Mouse (Mus musculus): ENCODE results near the gene Tgfb3. TPM values are rescaled to one million over a fixed set of nuclear protein-coding genes. Genes with fewer than 3 reads are reported as not detected.

The Tgfb3 gene
- total RNA-seq, 2 experiments from 2014 or later = 25.6 to 31.7 TPM

DNA sequence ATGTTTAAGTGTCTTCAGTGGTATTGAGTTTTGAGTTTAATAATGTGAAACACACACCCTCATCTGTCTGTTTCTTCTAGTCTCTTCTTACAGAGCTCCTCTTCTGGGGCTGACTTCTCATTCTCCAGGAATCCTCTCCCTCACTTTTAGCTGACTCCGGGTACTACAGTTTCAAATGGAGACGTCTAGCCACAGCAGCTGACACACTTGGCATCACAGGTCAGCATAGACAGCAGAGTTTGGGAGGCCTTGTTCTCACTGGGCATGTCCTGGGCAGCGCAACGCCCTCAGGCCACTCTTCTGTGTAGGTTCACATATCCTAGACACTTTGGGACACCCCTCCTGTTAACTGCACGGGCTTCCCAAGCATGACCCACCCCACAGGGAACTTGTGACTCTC, 39.8 kb downstream of the Tgfb3 start:
- DNase-seq = no peak
- intact Hi-C loops (cut with DNase I; ENCODE audit: low total_unique reads) = no loop called here

DNA sequence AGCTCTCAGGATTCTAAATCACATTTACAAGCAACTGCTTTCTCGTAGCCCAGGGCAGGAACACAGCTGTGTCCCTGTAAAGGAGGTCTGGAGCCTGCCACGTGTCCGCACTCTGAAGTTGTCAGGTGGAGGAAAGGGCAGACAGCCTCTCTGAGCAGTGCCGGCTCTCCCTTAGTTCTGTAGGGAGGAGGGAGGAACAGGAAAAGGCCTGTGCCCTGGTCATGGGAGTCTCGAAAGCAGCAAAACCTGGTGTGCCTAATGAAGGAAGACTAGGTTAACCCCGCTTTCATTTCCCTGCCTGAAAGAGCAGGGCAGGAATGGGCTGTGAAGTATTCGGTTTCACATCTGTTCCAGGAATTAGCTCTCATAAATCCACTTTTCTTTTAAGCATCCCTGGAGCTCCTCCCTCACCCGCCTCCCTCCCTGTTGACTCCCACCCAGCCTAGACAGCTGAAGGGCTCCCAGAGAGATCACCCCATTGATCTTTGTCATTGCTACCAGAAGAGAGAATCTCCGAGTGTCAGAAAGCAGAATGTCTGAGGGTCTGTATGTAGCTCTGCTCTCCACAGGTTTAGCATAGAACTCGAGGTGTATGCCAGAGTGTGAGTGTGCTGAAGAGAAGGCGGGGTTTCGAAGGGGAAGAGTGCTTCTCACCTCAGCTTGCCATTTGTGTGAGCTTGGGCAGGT, 41.5 kb downstream of the Tgfb3 start:
- intact Hi-C loops (cut with DNase I; ENCODE audit: low total_unique reads) = no loop called here
- DNase-seq = peak; percentile 19

DNA sequence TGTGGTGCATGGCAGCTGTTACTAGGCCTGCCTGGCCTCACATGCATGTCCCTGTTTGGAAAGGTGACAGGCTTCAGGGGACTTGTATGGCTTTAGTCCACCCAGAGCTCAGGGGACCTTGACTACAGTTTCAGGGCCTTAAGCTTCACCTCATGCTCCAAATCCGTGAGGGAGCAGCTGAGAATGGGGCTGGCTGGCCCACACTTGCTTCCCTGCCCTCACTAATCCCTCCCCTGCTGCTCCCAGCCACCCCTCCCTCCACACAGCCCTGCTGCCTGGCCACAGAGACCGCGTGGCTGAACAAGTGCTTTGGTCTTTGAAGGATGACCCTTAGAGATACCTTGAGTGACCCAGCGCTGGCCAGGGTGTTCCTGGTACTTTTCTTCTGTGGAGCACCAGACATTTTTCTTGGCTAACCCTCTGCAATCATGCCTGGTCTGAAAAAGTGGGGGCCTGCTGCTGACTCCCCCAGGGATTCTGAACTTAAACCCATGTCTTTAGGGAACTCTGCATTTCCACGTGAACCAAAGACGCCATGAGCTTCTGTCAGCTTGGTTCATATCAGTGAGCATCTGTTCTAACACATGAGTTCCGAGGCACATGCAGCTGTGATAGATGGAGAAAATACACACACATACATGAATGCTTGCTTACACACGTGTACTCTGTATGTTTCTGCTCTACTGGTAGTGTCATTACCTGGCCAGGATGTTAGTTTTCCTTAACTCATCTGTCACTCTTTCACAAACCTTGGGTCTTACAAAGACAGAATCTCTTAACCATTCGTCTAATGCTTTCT, 42.3 kb downstream of the Tgfb3 start:
- intact Hi-C loops (cut with DNase I; ENCODE audit: low total_unique reads) = no loop called here
- DNase-seq = peak; percentile 56

DNA sequence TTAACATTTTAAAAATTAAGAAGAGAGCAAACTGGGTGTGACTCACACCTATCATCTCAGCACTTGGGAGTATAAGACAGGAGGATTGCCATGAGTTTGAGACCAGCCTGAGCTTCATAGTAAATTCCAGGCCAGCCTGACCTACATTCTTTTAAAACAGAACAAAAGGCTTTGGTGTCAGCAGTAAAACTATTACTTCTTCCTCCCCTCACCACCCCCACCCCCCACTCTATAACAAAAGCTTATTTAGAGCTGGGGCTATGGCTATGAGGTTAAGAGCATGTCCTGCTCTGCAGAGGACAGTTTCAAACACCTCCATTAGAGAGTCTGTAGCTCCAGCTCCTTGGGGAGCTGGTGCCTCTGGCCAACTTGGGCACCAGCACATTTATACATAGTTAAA, 43.3 kb downstream of the Tgfb3 start:
- intact Hi-C loops (cut with DNase I; ENCODE audit: low total_unique reads) = no loop called here
- DNase-seq = no peak

DNA sequence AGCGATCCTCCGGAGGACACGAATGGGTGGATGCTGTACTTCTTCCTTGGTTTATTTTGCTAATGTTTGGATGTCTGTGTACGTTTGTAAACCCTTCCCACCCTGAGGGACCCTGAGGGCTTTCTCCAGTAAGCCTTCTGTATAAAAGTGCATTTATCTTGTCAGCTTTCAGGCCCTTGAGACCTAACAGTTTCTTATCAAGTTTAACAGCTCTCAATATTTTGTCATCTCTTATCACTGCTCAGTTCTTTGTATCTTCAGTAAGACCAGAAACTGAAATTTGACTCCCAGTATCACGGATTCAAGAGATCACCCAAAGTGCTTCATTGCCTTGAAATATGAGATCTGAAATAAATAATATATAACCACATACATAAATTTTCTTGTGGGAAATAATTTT, 47.9 kb downstream of the Tgfb3 start:
- no peak for DNase-seq
- intact Hi-C loops (cut with DNase I; ENCODE audit: low total_unique reads) = no loop called here

DNA sequence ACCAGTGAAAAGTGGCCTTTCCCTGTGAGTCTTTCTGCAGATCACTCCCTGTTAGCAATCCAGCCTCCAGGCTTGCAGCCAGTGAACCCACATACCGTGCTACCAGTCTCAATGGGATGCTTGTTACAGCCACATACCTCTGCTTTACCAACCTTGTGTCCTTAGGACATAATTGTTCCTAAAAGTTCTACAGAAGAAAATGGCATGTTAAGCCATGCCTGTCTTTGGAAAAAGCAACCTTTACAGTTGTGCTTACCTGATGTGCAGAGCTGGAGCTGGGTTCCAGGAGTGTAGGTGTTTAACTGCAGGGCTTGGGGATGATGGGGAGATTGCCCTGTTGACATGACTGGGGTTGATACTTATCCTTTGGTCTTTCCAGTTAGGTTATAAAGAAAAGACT, 51.1 kb downstream of the Tgfb3 start:
- intact Hi-C loops (cut with DNase I; ENCODE audit: low total_unique reads) = loop anchor here (5.0 kb wide), 1 partner anchor 45 kb away; no protein-coding TSS in a partner anchor
- DNase-seq = no peak

DNA sequence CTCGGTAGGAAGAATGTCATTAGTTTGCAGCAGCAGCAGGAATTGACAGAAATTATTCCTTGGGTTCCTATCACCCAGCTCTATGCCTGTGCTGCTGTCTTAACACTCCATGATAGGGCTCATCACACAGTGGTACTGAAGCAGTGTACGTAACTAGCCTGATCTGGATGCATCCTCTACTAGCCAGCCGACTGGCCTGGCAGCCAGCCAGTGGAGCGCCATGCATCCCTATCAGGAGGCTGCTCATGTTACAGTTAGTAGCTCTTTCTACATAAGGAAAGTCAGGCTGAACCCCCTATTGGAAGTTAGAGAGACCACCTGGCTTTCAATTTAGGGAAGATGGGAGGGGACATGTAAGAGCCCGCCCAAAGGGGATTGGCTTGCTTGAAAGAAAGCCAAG, 51.8 kb downstream of the Tgfb3 start:
- DNase-seq = no peak
- intact Hi-C loops (cut with DNase I; ENCODE audit: low total_unique reads) = loop anchor here (5.0 kb wide), 1 partner anchor 45 kb away; no protein-coding TSS in a partner anchor

DNA sequence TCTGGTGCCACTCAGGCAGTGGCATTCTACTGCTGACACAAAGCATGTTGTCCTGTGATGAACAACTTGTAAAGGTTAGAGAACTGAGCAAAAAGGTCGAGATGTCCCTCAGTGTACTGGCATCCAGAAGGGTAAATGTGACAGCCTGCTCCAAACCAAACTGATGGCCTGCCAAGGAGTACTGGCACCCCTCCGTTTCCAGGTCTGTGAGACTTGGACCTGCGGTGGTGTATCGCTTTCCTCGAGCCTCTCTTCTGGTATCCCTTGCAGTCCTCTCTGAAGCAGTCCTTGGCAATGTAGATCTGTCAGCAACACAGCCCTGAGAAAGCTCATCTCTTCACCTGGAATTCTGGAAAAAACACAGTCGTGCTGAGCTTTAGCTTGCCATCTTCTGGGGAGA, 53.4 kb downstream of the Tgfb3 start:
- peak; percentile 59 for DNase-seq
- intact Hi-C loops (cut with DNase I; ENCODE audit: low total_unique reads) = loop anchor here (5.0 kb wide), 1 partner anchor 47 kb away; no protein-coding TSS in a partner anchor

DNA sequence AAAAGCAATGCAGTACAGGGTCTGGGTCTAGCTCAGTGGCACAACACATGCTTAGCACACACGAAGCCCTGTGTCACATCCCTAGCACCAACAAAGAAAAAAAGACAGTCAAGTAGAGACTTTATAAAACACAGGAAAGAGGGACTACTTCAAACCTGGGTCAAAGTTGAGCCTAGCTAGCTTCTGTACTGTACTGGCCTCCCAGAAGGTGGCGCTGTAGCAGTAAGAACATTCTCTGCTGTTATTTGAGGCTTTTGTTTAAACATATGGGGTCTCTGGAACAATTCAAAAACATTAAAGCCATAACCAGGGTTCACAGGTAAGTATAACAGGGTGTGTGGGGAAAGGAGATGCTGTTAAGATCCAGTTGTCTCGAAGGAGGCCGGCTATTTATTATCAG, 54.4 kb downstream of the Tgfb3 start:
- peak; percentile 35 for DNase-seq
- intact Hi-C loops (cut with DNase I; ENCODE audit: low total_unique reads) = no loop called here

DNA sequence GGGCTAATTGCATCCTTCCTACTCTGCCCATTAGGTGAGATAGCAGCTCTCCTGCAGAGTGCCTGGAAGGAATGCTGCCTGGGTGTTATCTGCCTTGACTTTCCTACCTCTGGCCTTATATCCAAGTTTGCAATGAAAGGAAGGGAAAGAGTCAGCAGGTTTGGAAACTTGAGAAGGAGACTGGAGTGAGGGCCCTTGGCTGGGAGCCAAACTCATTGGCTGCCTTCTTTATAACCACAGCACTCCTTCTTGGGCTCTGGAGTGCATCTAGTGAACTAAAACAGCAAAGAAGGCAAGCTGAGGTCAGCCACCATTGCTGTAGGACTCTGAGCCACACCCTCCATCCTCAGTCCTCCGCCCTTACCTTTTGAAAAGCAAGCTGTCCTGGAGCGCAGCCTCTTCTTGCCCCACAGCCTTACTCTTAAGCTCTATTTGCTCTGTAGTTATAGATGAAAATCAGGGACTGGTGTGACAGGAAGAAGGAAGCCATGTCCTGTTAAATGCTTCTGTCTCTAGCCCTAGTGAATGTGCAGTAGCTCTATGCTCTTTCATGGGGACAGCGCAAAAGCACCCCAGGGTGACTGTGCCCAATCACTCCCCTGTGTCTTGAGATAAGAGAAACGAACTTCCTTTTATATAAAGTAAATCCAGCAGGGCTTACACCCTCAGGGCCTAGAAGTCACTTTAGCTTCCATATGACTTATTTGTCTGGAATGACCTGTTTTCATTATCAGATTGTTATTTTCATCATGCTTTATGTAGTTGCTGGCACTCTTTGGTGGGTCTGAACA, 55.6 kb downstream of the Tgfb3 start:
- intact Hi-C loops (cut with DNase I; ENCODE audit: low total_unique reads) = no loop called here
- peak; percentile 47 for DNase-seq

DNA sequence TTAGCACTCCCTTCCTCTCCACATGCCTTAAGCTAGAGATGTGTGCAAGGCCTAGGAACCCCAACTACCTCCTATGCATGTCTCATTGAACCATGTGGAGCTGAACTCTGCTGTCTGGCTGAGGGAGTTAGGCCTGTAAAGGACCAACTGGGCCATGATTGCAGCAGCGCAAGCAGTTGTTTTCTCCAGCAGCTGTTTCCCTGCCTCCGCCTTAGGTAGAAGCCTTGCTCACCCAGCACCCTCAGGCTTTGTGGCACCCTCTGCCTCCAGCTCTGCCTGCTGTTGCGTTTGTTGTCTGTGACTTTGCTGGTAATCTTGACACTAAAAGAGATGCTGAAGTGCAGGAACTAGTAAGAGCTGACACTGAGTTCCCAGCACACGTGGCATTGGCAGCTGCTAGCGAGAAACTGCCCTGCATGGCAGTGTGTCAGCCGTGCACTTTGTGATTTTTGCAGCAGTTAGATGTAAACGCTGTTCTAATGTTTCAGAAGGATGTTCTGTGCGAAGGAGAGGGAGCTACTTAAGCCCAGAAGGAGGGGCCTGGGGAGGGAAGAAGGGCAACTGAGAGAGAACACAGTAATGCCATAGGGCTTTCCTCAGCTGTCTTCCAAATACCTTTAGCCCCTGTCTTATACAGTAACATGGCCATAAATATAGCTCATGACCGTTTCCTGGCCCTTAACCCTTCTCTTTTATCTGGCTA, 56.4 kb downstream of the Tgfb3 start:
- no peak for DNase-seq
- intact Hi-C loops (cut with DNase I; ENCODE audit: low total_unique reads) = no loop called here

DNA sequence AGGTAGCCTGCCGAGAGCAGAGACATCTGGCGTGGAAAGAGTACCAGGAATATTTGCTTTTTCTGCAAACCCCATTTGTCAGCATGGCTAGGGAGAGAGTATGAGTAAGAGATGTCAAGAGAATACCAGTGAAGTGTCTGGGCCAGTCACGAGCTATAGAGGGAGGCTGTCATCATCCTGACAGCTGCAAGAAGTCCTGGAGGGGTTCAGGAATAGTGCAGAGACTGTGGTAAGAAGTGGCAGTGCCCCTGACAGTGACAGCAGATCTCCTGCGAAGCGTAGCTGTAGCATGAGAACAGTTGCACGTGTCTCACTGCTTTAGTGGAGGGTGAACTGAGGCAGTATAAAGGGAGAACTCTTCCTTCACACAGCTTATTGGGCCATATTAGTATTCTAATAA, 57.3 kb downstream of the Tgfb3 start:
- no peak for DNase-seq
- intact Hi-C loops (cut with DNase I; ENCODE audit: low total_unique reads) = no loop called here

DNA sequence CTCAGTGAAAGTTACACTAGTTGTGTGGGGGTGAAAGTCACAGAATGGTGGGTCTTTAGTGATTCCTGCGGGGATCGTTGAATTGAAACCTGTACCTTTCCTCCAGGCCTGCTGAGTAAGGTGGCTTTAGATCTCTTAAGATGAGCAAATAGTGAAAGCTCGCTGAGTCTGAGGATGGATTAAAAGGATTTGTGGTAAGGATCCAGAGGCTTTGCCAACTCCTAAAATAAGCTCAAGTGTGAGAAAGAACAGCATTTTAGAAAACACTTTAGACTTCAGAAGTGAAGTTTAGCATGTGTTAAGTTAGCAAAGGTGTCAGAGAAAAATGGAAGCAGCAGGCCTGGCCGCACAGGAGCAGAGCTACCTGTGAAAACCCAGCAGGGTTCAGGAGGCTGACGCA, 61.5 kb downstream of the Tgfb3 start:
- DNase-seq = no peak
- intact Hi-C loops (cut with DNase I; ENCODE audit: low total_unique reads) = no loop called here

DNA sequence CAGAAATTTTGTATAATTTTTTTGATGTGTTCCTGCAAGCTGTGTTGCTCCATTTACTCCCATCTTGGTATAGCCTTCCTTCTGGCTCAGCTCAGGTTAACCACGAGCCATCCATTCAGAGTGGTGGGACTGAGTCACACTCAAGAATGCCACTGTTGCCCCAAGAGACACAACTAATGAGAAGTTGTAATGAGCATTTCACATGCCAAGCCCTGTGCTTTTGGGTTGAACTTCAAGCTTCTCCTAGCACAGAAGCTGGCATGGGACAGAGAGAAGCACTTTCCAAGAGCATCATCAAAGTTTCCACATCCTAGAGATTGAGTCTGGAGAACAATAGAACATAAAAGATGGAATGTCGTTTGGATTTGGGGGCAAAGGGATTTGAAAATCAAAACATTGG, 63.7 kb downstream of the Tgfb3 start:
- DNase-seq = no peak
- intact Hi-C loops (cut with DNase I; ENCODE audit: low total_unique reads) = no loop called here

DNA sequence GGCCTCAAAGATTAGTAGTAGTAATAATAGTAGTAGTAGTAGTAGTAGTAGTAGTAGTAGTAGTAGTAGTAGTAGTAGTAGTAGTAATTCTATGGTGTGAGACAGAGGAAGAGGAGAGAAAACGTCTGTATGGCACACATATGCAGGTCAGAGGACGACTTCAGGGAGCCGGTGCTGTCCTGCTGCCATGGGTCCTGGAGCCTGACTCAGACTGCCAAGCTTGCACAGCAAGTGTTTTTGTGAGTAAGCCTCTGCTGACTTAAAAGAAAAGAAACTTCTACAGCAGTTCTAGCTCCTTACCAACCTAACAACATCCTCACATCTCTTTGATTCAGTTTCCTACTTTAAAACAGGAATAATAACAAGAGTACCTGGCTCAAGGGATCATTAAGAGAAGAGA, 64.2 kb downstream of the Tgfb3 start:
- DNase-seq = no peak
- intact Hi-C loops (cut with DNase I; ENCODE audit: low total_unique reads) = no loop called here

DNA sequence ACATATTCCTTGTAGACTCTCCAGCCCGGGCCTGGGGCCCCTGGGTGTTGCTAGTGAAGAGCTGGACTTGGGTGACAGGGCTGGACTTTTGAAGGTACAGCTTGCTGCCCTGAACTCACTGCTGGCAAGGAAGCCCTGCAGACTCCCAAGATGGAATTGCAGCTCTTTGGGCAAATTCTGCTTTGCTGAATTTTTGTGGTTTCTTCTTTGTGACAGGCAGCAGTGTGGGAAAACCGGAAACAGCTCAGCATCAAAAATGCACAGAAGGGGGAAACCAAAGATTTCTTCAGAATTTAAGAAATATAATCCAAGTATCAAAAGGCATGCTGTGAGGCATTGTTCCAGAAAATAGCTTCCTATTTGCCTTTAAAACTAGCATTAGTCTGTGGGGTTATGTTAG, 64.7 kb downstream of the Tgfb3 start:
- intact Hi-C loops (cut with DNase I; ENCODE audit: low total_unique reads) = no loop called here
- DNase-seq = no peak

DNA sequence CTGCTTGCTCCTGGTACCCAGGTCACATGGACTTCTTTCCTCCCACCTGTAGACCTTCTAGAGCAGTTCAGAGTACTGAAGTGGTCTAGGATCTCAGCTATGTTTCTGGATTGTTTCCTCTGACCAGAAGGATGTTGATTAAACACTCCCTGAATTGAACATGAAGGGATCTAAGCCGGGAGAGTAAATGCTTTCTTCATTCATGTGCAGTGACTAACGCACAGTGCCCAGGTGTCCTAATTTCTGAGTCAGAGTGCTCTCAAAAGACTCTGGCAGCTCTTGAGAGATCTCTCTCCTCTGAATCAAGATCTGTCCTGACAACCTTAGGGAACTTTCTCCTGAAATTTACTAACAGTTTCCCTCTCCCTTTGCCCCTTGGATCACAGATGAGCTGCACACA, 66.6 kb downstream of the Tgfb3 start:
- no peak for DNase-seq
- intact Hi-C loops (cut with DNase I; ENCODE audit: low total_unique reads) = no loop called here

DNA sequence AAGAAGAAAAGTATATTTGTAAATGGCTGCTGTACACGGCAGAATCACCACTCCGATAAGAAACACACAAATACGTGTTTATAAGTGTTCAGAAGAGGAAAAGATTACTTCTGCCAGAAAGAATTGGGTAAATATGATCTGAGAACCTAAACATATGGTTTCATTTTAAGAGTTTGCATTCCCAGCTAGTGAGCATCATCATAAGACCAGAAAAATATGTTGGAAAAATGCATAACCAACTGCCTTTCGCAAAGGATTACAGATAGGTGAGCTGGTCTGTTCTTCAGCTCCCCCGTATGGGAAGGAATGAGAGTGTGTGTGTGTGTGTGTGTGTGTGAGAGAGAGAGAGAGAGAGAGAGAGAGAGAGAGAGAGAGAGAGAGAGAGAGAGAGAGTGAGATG, 68.2 kb downstream of the Tgfb3 start:
- intact Hi-C loops (cut with DNase I; ENCODE audit: low total_unique reads) = no loop called here
- DNase-seq = no peak

DNA sequence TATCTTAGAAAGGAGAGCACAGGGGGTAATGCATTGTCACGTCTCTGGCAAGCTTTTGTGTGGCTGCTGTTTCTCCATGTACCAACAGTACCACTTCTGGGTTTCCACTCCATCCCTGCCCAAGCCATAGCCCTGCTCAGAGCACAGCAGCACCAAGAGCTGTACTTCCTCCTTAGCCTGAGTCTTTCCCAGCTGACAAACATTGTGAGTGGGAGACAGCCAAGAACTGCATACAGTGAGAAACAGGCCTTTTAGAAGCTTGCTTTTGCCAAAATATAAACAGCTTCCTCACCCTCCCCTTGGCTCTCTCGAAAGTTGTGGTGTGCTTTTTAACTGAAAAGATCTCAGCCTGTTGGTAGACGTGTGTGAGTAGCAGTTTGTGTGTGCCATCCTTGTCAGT, 71.5 kb downstream of the Tgfb3 start:
- intact Hi-C loops (cut with DNase I; ENCODE audit: low total_unique reads) = no loop called here

More for the DNA sequence above, 71.5 kb downstream of the Tgfb3 start:
- DNase-seq = no peak
